Mouse (Mus musculus) ES-E14 (cell line): ENCODE data around the gene Itgb5. TPM values are rescaled to one million over a fixed set of nuclear protein-coding genes. Genes with fewer than 3 reads are reported as not detected.

Experiments used
- DNase-seq: peaks from one replicate; pipeline ENCODE4 v3.0.0-alpha.2; 2013; ENCODE audit warnings: low read depth, low spot score
- H3K27ac ChIP-seq: 2 replicates; pipeline ENCODE4 v1.5.1; 2012; ENCODE audit warnings: low read depth, mild to moderate bottlenecking, low read length, moderate library complexity, mixed read lengths; ENCODE audit not compliant: poor library complexity, insufficient read depth, severe bottlenecking
- H3K36me3 ChIP-seq: 2 replicates; pipeline ENCODE4 v1.6.1; 2012; ENCODE audit warnings: mild to moderate bottlenecking, low read length, moderate library complexity, mixed read lengths; ENCODE audit not compliant: control insufficient read depth, poor library complexity, insufficient read depth, severe bottlenecking
- H3K4me1 ChIP-seq, 2 experiments: fragments of 150-350 bp in 1 of 2; sonication (generic) in 1 of 2; 2 replicates each; pipeline ENCODE4 v1.6.1; 2012; ENCODE audit warnings: low read length in 2 of 2, mild to moderate bottlenecking in 1 of 2, mixed read lengths in 1 of 2; ENCODE audit not compliant: control insufficient read depth in 2 of 2, insufficient read depth in 2 of 2, poor library complexity in 1 of 2
- H3K4me3 ChIP-seq, 2 experiments: fragments of 150-350 bp in 1 of 2; sonication (generic) in 1 of 2; 2 replicates each; pipeline ENCODE4 v1.5.1; 2012; ENCODE audit warnings: low read length in 2 of 2, low read depth in 1 of 2, mild to moderate bottlenecking in 1 of 2, mixed read lengths in 1 of 2; ENCODE audit not compliant: insufficient read depth in 1 of 2, poor library complexity in 1 of 2, severe bottlenecking in 1 of 2
- H3K9ac ChIP-seq: 2 replicates; pipeline ENCODE4 v1.6.1; 2012; ENCODE audit warnings: low read depth, mild to moderate bottlenecking, low read length, mixed read lengths; ENCODE audit not compliant: poor library complexity, insufficient read depth, severe bottlenecking
- H3K9me3 ChIP-seq: fragments of 150-350 bp; sonication (generic); 2 replicates; pipeline ENCODE4 v1.6.1; 2012; ENCODE audit warnings: low read depth, mild to moderate bottlenecking, low read length; ENCODE audit not compliant: control insufficient read depth, insufficient read depth
- CHD2 ChIP-seq: IDR thresholded peaks from 2 replicates; pipeline ENCODE4 v1.6.1; 2014; ENCODE audit warnings: mild to moderate bottlenecking, low read depth, low read length, inconsistent platforms
- HCFC1 ChIP-seq: IDR thresholded peaks from 2 replicates; pipeline ENCODE4 v1.6.1; 2012; ENCODE audit warnings: low read length, inconsistent platforms, borderline replicate concordance; ENCODE audit not compliant: insufficient read depth
- MAFK ChIP-seq: IDR thresholded peaks from 2 replicates; pipeline ENCODE4 v1.6.1; 2014; ENCODE audit warnings: mild to moderate bottlenecking, low read depth, low read length, inconsistent platforms; ENCODE audit not compliant: insufficient read depth
- ZC3H11A ChIP-seq: IDR thresholded peaks from 2 replicates; pipeline ENCODE4 v1.6.1; 2012; ENCODE audit warnings: low read depth, mild to moderate bottlenecking, inconsistent platforms, low read length, borderline replicate concordance
- ZNF384 ChIP-seq: IDR thresholded peaks from 2 replicates; pipeline ENCODE4 v1.6.1; 2012; ENCODE audit warnings: low read depth, low read length, inconsistent platforms
- in situ Hi-C, 2 experiments: fragments of 600-800 bp; cut with MboI; formaldehyde crosslinking; loops; one replicate each; pipeline ENCODE4 v1.15.1; 2025; ENCODE audit warnings: low sequenced_read_pairs in 2 of 2, inconsistent platforms in 1 of 2; ENCODE audit not compliant: unreplicated experiment in 2 of 2
- total RNA-seq: library from RNA; depleted of rRNA; stranded (reverse); fragments of 300-350 nt; gene quantifications from 2 replicates; pipeline ENCODE4 v1.2.3, GENCODE M21; 2012

Itgb5 gene
- total RNA-seq, 1 experiment, result 60.6 TPM

- in situ Hi-C loops, result loop anchor here in 1 of 2 experiments (5.0 kb wide), 1 partner anchor 131 kb away; no protein-coding TSS in a partner anchor
- Histone ChIP-seq H3K4me1 (no peaks in the 10 kb centered on the region), H3K9me3 (no peaks in the 10 kb centered on the region), H3K27ac (no peak overlapping the region), H3K36me3 (peaks cover 27% of the 10 kb centered on the region), H3K9ac (no peak overlapping the region), H3K4me3 (no peak overlapping the region)
- TF ChIP-seq MAFK (no peak), HCFC1 (no peak), ZC3H11A (no peak), CHD2 (no peak), ZNF384 (no peak)
- no peak for DNase-seq
Observed at GRCm38 (mm10) chr16:33953008-33953407, 123.5 kb downstream of the Itgb5 start.

DNA sequence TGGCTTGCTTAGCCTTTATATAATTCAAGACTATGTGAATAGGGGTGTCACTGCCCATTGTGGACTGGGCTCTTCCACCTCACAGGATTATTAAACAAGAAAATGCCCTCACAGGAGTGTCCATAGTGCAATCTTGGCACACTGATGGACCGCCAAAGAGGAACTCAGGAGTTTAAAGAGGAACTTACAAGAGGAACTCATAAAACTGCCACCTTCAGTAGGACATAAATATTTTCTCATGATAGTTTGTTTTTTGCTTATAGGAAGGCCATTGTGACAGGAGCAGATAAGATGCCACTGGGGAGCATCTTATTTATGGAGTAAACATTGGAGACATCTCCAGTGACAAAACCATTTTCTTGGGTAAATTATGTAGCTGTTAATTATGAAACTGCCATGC, 125.3 kb downstream of the Itgb5 start:
- Histone ChIP-seq H3K27ac (no peak overlapping the region), H3K9me3 (no peaks in the 10 kb centered on the region), H3K36me3 (peaks cover 42% of the 10 kb centered on the region), H3K4me1 (no peaks in the 10 kb centered on the region), H3K4me3 (no peak overlapping the region), H3K9ac (no peak overlapping the region)
- TF ChIP-seq MAFK (no peak), HCFC1 (no peak), ZNF384 (no peak), ZC3H11A (no peak), CHD2 (no peak)
- no peak for DNase-seq
- in situ Hi-C loops, result loop anchor here in 1 of 2 experiments (5.0 kb wide), 1 partner anchor 132 kb away; no protein-coding TSS in a partner anchor

DNA sequence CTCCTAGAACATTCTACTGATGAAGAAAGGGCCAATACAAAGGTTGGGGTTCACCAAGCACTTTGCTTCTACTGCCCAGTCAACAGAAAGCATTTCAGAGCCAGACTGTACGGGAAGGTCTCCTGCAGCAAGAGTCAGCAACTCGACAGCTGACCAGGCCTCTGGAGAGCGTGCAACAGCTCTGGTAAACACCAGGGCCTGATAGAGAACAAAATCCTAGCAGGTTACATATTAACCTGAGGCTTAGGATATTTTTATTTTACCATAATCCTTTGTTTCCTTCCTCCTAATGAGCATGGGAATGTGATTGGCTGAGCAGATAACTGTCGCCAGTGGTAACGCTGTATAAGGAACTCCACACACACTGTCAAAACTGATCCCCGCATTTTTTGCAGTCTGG, 134.0 kb downstream of the Itgb5 start:
- Histone ChIP-seq H3K27ac (no peak overlapping the region), H3K36me3 (peaks cover 45% of the 10 kb centered on the region), H3K9ac (no peak overlapping the region), H3K9me3 (no peaks in the 10 kb centered on the region), H3K4me3 (no peak overlapping the region), H3K4me1 (peaks cover 2 to 4% of the 10 kb centered on the region in 2 experiments; a peak in 2 of 4 replicates)
- in situ Hi-C loops, result no loop called here
- DNase-seq, result no peak
- no peak for TF ChIP-seq ZNF384
- TF ChIP-seq HCFC1, result no peak
- TF ChIP-seq CHD2, result no peak
- no peak for TF ChIP-seq MAFK
- no peak for TF ChIP-seq ZC3H11A

GRCm38 (mm10) chr16:33965878-33966537, 136.5 kb downstream of the Itgb5 start:
- in situ Hi-C loops, result no loop called here
- H3K4me1 ChIP-seq, result peaks cover 2 to 4% of the 10 kb centered on the region in 2 experiments; a peak in 2 of 4 replicates
- peaks cover 25% of the 10 kb centered on the region for H3K36me3 ChIP-seq
- H3K27ac ChIP-seq, result 0 out of 2 replicates have a peak overlapping the region, but pooled peaks have one; percentile 24
- peak overlapping the region; percentile 90 for H3K9ac ChIP-seq
- H3K4me3 ChIP-seq, result peak overlapping the region; percentile 81 to 92
- H3K9me3 ChIP-seq, result no peaks in the 10 kb centered on the region
- TF ChIP-seq MAFK (no peak), CHD2 (no peak), ZC3H11A (no peak), HCFC1 (no peak), ZNF384 (no peak)
- no peak for DNase-seq
